Mouse (Mus musculus): ENCODE measurements around the gene Cenpp.

GRCm38 (mm10) chr13:49462921-49463320 is 189.7 kb downstream of the Cenpp start:
- TF ChIP-seq CTCF (IDR thresholded peaks at IDR 0.05; ENCODE audit: insufficient read depth, low read depth, low read length) (no peak), POLR2A (IDR thresholded peaks at IDR 0.05; ENCODE audit: insufficient read depth, low read depth, low read length) (no peak)

Data from olfactory bulb, adult 2 months (tissue).